Mouse (Mus musculus) C2C12 (cell line): Measurements from ENCODE around the gene Ccnq. TPM values are rescaled to one million over a fixed set of nuclear protein-coding genes. Genes with fewer than 3 reads are reported as not detected.
"Not testable (repeated sequence)": the region's sequence is repeated elsewhere in the genome, so short reads cannot be mapped to it uniquely, and the experiment has no call there.

ENCODE experiments used
- H3K27me3 ChIP-seq: one replicate; pipeline ENCODE4 v1.6.1; 2011; ENCODE audit not compliant: control insufficient read depth, insufficient read depth, insufficient read length
- H3K36me3 ChIP-seq: one replicate; pipeline ENCODE4 v1.6.1; 2011; ENCODE audit not compliant: control insufficient read depth, insufficient read depth
- H3K4me3 ChIP-seq: one replicate; pipeline ENCODE4 v1.5.1; 2011; ENCODE audit warnings: mild to moderate bottlenecking, control low read depth; ENCODE audit not compliant: poor library complexity, insufficient read depth, severe bottlenecking
- H3K79me2 ChIP-seq: one replicate; pipeline ENCODE4 v1.6.1; 2011; ENCODE audit not compliant: control insufficient read depth, insufficient read depth
- H3K79me3 ChIP-seq: one replicate; pipeline ENCODE4 v1.6.1; 2011; ENCODE audit warnings: low read depth, control low read depth
- H3ac ChIP-seq: one replicate; pipeline ENCODE3; 2011; ENCODE audit warnings: low read depth; ENCODE audit not compliant: control insufficient read depth, insufficient read length
- CEBPB ChIP-seq: IDR thresholded peaks from one replicate; pipeline ENCODE4 v1.6.1; 2011; ENCODE audit warnings: low read depth, mild to moderate bottlenecking, control low read depth, moderate library complexity
- CTCF ChIP-seq: IDR thresholded peaks from one replicate; pipeline ENCODE4 v1.5.1; 2011; ENCODE audit not compliant: control insufficient read depth, insufficient read depth, insufficient read length
- FOSL1 ChIP-seq: IDR thresholded peaks from one replicate; pipeline ENCODE4 v1.8.0; 2011; ENCODE audit warnings: mild to moderate bottlenecking, low read length; ENCODE audit not compliant: poor library complexity, insufficient read depth, severe bottlenecking
- MAX ChIP-seq: IDR thresholded peaks from one replicate; pipeline ENCODE4 v1.6.1; 2011; ENCODE audit warnings: mild to moderate bottlenecking, control low read depth
- MYOD1 ChIP-seq: IDR thresholded peaks from one replicate; pipeline ENCODE4 v1.6.1; 2011; ENCODE audit warnings: low read depth; ENCODE audit not compliant: control insufficient read depth, insufficient read length
- MYOG ChIP-seq: IDR thresholded peaks from one replicate; pipeline ENCODE4 v1.6.1; 2011; ENCODE audit not compliant: control insufficient read depth, insufficient read length; ENCODE audit errors: extremely low read depth
- USF1 ChIP-seq: IDR thresholded peaks from one replicate; pipeline ENCODE4 v1.6.1; 2011; ENCODE audit warnings: low read depth, mild to moderate bottlenecking, control low read depth, moderate library complexity
- polyA plus RNA-seq: library from polyadenylated mRNA; unstranded; fragments of >200 nt; fragmentation: generic; extraction: Trizol; gene quantifications from one replicate; pipeline ENCODE4 v1.2.1, GENCODE M21; 2012; ENCODE audit warnings: missing spikeins

Gene Ccnq
- polyA plus RNA-seq, 1 experiment: 29.8 TPM

- peaks cover 8% of the 10 kb centered on the region for H3K79me3 ChIP-seq
- no peak overlapping the region for H3ac ChIP-seq
These were observed 3.8 kb upstream of the Ccnq start for GRCm38 (mm10) chr11:78755299-78755698.

GRCm38 (mm10) chr11:78754177-78754576 lies 2.6 kb upstream of the Ccnq start:
- H3K79me2 ChIP-seq: peaks cover 21% of the 10 kb centered on the region
- not testable (repeated sequence) for H3K27me3 ChIP-seq, H3K36me3 ChIP-seq, H3K79me3 ChIP-seq, H3ac ChIP-seq, H3K4me3 ChIP-seq

More at GRCm38 (mm10) chr11:78755299-78755698, 3.8 kb upstream of the Ccnq start:
- TF ChIP-seq CEBPB: no peak
- no peak for TF ChIP-seq CTCF
- no peak for TF ChIP-seq USF1
- no peak for TF ChIP-seq FOSL1
- TF ChIP-seq MAX: no peak
- no peak for TF ChIP-seq MYOG
- Histone ChIP-seq H3K4me3 (no peak overlapping the region), H3K79me2 (peaks cover 12% of the 10 kb centered on the region), H3K27me3 (peaks cover 12% of the 10 kb centered on the region), H3K36me3 (no peaks in the 10 kb centered on the region)

- peaks cover 8% of the 10 kb centered on the region for H3K79me3 ChIP-seq
- H3K4me3 ChIP-seq: no peak overlapping the region
- H3K79me2 ChIP-seq: peaks cover 21% of the 10 kb centered on the region
- TF ChIP-seq MYOG (no peak), MAX (no peak), MYOD1 (no peak), FOSL1 (no peak), USF1 (no peak), CEBPB (no peak), CTCF (no peak)
- no peaks in the 10 kb centered on the region for H3K27me3 ChIP-seq
- H3K36me3 ChIP-seq: peaks cover 14% of the 10 kb centered on the region
- H3ac ChIP-seq: no peak overlapping the region
These were observed 1.7 kb upstream of the Ccnq start for GRCm38 (mm10) chr11:78753183-78753582.

- no peaks in the 10 kb centered on the region for H3K27me3 ChIP-seq
- H3K4me3 ChIP-seq: peak overlapping the region; percentile 77
- no peak overlapping the region for H3ac ChIP-seq
- peaks cover 21% of the 10 kb centered on the region for H3K79me2 ChIP-seq
- no peak for TF ChIP-seq FOSL1
- TF ChIP-seq CEBPB: no peak
- no peak for TF ChIP-seq USF1
- peaks cover 15% of the 10 kb centered on the region for H3K36me3 ChIP-seq
- H3K79me3 ChIP-seq: peaks cover 8% of the 10 kb centered on the region
These were observed 294 bp upstream of the Ccnq start for GRCm38 (mm10) chr11:78751843-78752203.

GRCm38 (mm10) chr11:78746264-78746663 lies 5.3 kb downstream of the Ccnq start:
- Histone ChIP-seq H3K4me3 (no peak overlapping the region), H3K79me2 (peaks cover 18% of the 10 kb centered on the region), H3K27me3 (no peaks in the 10 kb centered on the region), H3K79me3 (peaks cover 7% of the 10 kb centered on the region), H3ac (no peak overlapping the region), H3K36me3 (peaks cover 20% of the 10 kb centered on the region)
- no peak for TF ChIP-seq CTCF
- TF ChIP-seq MYOD1: no peak
- TF ChIP-seq CEBPB: no peak
- TF ChIP-seq USF1: no peak
- TF ChIP-seq FOSL1: no peak
- no peak for TF ChIP-seq MAX
- no peak for TF ChIP-seq MYOG

- H3K79me2 ChIP-seq: peaks cover 10% of the 10 kb centered on the region
- H3K27me3 ChIP-seq: no peaks in the 10 kb centered on the region
- H3K4me3 ChIP-seq: no peak overlapping the region
- peaks cover under 1% of the 10 kb centered on the region for H3K79me3 ChIP-seq
- no peak for TF ChIP-seq USF1
- no peak for TF ChIP-seq FOSL1
- no peak for TF ChIP-seq MAX
- TF ChIP-seq CEBPB: no peak
- no peak for TF ChIP-seq MYOD1
- no peak for TF ChIP-seq CTCF
- TF ChIP-seq MYOG: no peak
- H3ac ChIP-seq: no peak overlapping the region
- peaks cover 20% of the 10 kb centered on the region for H3K36me3 ChIP-seq
These were observed 6.1 kb downstream of the Ccnq start for GRCm38 (mm10) chr11:78745475-78745874.
